Mouse (Mus musculus) embryonic fibroblast, embryonic 13.5 days (primary cell): ENCODE measurements around the gene Gm20388. TPM values are rescaled to one million over a fixed set of nuclear protein-coding genes. Genes with fewer than 3 reads are reported as not detected.

ENCODE experiments used
- H3K27ac ChIP-seq: 2 replicates; pipeline ENCODE4 v1.5.1; 2012; ENCODE audit warnings: low read length, control low read depth, inconsistent platforms; ENCODE audit not compliant: insufficient read depth
- H3K4me1 ChIP-seq: 2 replicates; pipeline ENCODE4 v1.6.1; 2011; ENCODE audit warnings: low read length; ENCODE audit not compliant: control insufficient read depth, insufficient read depth
- H3K4me3 ChIP-seq: 2 replicates; pipeline ENCODE4 v1.5.1; 2011; ENCODE audit warnings: mild to moderate bottlenecking, control low read depth, low read length; ENCODE audit not compliant: insufficient read depth
- CTCF ChIP-seq: IDR thresholded peaks from 2 replicates; pipeline ENCODE4 v1.5.1; 2011; ENCODE audit warnings: mild to moderate bottlenecking, control low read depth, low read length, moderate library complexity, borderline replicate concordance; ENCODE audit not compliant: insufficient read depth
- POLR2A ChIP-seq: IDR thresholded peaks from 2 replicates; pipeline ENCODE4 v1.6.1; 2011; ENCODE audit warnings: low read depth, mild to moderate bottlenecking, control low read depth, low read length, moderate library complexity
- polyA plus RNA-seq: library from polyadenylated mRNA; stranded (reverse); fragments of >200 nt; gene quantifications from 2 replicates; pipeline ENCODE4 v1.2.4, GENCODE M21; 2011; ENCODE audit warnings: low read depth; ENCODE audit not compliant: missing spikeins, insufficient read length

Gene Gm20388
- polyA plus RNA-seq, 1 experiment, result 82.8 TPM

DNA sequence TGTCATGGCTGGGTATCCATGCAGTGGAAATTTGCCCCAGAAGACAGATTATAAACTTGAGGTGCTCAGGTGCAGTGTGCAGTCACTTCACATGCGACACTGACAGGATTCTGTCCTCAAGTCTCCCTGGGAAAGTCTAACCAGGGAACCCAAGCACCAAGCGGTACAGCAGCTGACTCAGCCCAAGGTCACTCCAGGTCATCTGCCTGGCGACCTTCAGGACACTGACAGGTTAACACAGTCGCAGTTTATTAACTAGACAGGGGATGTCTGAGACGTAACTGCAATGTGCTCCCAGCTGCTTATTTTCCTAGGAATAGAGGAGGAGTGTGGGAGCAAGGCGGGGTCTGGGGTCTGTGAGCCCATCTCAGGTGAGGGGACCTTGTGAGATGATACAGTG, 2558.8 kb downstream of the Gm20388 start:
- Histone ChIP-seq H3K4me3 (no peak overlapping the region), H3K27ac (no peak overlapping the region), H3K4me1 (no peaks in the 10 kb centered on the region; the same call in 1 of the 2 replicates)
- TF ChIP-seq CTCF, result no peak
- TF ChIP-seq POLR2A, result no peak

DNA sequence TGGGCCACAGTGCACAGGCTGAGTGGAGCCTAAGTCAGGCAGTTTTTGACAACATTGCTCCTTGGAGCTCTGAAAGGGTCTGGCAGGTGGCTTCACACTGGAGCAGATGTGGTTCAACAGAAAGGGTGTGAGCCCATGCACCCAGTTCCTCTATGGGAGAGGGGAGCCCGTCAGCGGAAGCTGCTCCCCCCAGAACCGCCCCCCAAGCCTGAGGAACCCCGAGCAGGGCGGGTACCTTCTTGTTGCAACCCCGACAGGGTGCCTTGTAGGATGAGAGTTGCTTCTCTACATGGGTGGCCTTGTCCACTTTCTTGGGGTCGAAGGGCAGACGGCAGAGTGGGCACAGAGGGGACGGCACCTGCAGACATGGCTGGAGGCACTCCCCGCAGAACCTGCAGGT, 2559.3 kb downstream of the Gm20388 start:
- TF ChIP-seq CTCF (no peak), POLR2A (no peak)
- H3K4me1 ChIP-seq, result no peaks in the 10 kb centered on the region; the same call in 1 of the 2 replicates
- no peak overlapping the region for H3K27ac ChIP-seq
- H3K4me3 ChIP-seq, result no peak overlapping the region

DNA sequence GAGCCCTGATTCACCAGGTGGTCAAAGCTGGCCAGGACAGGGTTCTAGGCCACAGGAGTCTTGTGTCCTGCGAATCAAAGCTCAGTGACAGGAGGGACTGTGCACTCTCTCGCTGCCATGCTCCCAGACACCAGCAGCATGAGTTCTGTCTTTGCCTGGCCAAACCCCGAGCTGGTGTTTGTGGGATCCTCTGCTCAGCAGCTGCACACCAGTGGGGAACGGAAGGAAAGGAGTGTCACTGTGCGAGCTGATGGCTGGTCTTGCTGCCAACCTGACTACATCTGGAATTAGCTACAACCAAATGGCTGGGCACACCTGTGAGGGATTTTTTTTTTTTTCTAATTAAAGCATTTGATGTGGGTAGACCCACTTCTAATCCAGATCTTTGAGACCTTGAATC, 2560.1 kb downstream of the Gm20388 start:
- H3K4me3 ChIP-seq, result no peak overlapping the region
- TF ChIP-seq CTCF (no peak), POLR2A (no peak)
- H3K4me1 ChIP-seq, result no peaks in the 10 kb centered on the region; the same call in 1 of the 2 replicates
- H3K27ac ChIP-seq, result no peak overlapping the region

DNA sequence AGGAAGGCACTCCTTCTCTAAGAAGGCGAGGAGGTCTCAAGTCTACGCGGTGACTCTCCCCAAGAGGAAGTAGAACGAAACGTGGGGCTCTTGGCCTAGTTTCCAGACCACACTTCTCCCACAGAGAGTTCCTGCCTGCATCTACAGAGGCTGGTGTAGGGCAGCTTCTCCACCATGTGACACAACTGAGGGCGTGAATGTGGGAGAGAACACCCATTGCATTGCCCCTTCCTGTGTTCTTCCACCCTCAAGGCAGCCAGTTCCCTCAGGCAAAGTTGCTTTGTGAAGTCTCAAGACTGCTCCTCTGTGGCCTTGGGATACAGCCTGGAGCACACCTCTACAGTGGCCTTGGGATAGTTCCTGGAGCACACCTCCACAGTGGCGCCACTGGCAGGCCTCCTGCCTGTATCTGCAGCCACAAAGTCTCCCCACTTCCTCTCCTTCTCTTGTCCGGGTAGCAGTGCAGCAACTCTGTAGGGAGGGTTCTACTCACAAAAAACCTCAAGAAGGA, 2563.3 kb downstream of the Gm20388 start:
- H3K4me1 ChIP-seq, result peaks cover 3% of the 10 kb centered on the region
- no peak overlapping the region for H3K4me3 ChIP-seq
- TF ChIP-seq POLR2A (no peak), CTCF (no peak)
- no peak overlapping the region for H3K27ac ChIP-seq

DNA sequence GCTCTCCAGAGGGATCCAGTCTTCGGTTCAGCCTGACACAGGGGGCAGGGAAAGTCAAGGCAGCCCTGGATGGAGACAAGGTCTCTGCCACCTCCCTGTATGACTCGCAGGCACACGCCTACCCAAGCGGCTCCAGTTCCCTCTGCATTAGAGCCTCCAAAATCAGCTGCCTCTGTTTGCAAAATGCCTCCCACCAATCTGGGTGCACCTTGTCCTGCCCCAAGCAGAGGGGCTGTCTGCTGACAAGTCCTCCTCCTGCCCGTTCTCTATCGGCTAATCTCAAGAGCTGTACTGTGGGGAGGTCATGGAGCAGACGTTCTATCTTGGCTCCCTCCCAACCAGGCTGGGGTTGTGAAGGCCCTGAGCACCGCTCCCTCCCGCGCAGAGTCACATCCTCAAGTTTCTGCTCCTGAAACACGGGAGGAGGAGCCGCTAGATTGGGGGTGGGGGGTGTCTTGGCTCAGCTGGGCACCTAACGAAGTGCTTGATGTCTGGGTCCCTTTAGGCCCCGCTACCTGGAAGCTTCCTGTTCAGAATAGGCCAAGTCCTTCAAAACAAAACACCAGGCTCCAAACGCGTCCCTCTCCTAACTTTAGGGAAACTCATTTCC, 2564.4 kb downstream of the Gm20388 start:
- no peak for TF ChIP-seq POLR2A
- TF ChIP-seq CTCF, result no peak
- Histone ChIP-seq H3K4me1 (peaks cover 3% of the 10 kb centered on the region), H3K27ac (peak overlapping the region; percentile 2; the same call in 1 of the 2 replicates), H3K4me3 (peak overlapping the region; percentile 93)

DNA sequence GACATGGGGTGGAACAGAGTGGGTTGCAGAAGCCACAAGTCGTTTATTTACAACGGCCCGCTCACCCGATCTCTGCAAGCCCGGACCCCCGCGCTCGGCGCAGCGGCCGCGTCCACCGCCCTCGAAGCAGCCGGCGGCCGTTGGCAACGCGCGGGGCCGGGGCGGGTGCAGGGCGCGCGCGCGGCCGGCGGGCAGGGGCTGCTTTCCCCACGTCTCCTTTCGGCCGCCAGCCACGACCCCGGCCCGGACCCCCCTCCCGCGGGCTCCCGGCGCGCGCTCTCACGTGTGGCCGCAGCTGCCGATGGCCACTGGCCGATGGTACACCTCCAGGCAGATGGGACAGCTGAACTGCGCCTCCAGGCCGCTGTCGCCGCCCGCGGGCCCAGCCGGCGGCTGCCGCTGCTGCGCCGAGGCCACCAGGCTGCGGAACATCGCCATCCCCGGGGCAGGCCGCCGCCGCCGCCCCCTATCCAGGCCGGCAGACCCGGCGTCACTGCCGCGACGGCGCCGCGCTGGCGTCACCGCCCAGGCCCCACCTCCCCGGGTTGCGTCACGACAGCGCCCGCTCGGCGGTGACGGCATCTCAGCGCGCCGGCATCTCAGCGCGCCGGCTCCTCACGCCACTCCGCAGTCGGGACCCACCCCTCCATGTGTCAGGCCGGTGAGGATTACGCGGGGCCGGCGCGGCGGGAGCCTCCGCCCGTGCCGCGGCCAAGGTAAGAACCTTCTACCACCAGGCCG, 2565.1 kb downstream of the Gm20388 start, which contains the start of the genes Rnf166 and Ctu2:
TSS of gene Rnf166 (minus strand) at position 485 of the 741 bp plus-strand sequence.
TSS of gene Ctu2 (plus strand) at position 564 of the 741 bp plus-strand sequence.
- Histone ChIP-seq H3K4me1 (peaks cover 3% of the 10 kb centered on the region), H3K27ac (peak within 1 kb of the TSS; percentile 34), H3K4me3 (peak within 1 kb of the TSS; percentile 93)
- TF ChIP-seq CTCF, result no peak
- peak; percentile 59 for TF ChIP-seq POLR2A

DNA sequence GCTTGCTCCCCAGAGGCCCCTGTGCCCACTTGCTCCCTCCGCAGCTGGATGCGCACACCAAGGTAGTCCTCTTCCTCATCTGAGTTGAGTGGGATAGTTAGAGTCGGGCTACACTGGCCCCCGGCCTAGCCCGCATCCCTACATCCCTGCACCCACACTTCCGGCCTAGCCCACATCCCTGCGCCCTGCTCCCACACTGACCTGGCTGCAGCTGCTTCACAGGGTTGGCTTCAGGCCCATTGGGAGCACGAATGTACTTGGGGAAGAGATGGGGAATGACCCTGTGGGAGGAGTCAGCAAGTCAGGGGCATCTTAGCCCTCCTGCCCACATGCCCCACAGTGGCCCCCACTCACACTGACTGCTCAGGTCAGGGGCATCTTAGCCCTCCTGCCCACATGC, 2571.8 kb downstream of the Gm20388 start:
- Histone ChIP-seq H3K4me3 (no peak overlapping the region), H3K4me1 (no peaks in the 10 kb centered on the region), H3K27ac (no peak overlapping the region)
- no peak for TF ChIP-seq CTCF
- no peak for TF ChIP-seq POLR2A

DNA sequence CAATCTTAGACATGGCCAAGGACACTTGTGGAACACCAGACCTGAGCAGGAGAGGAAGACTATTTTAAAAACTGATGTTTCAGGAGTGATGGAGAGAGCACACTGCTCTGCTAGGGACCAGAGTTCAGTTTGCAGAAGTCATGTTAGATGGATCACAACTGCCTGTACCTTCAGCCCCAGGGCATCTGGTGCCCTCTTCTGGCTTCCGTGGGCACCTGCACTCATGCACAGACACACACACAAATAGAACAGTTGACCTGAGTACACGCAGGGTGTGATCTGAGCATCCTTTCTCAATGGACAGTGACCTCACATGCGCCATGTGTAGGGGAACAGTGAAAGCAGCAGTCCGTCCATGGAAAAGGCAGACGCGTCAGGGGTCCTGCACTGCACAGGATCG, 2573.2 kb downstream of the Gm20388 start:
- Histone ChIP-seq H3K27ac (no peak overlapping the region), H3K4me1 (no peaks in the 10 kb centered on the region), H3K4me3 (no peak overlapping the region)
- no peak for TF ChIP-seq POLR2A
- peak; percentile 34; the same call in 1 of the 2 replicates for TF ChIP-seq CTCF

DNA sequence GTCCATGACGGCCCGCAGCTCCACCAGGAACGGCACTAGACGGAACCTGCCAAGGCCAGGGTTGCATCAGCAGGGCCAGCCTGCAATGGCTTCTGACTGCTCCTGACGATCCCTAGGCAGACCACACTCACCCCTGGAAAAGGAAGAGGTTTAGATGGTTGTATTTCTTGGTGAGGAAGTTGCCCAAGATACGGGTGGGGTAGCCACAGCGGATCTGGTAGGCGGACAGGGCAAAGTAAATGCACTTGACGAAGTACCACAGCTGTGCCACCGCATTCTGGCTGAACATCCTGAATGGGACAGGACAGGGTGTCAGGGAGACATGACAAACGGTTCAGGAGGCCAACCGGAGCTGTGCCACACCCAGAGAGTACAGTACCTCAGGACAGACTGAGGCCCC, 2574.2 kb downstream of the Gm20388 start:
- Histone ChIP-seq H3K27ac (no peak overlapping the region), H3K4me3 (no peak overlapping the region), H3K4me1 (no peaks in the 10 kb centered on the region)
- TF ChIP-seq POLR2A, result no peak
- TF ChIP-seq CTCF, result no peak

DNA sequence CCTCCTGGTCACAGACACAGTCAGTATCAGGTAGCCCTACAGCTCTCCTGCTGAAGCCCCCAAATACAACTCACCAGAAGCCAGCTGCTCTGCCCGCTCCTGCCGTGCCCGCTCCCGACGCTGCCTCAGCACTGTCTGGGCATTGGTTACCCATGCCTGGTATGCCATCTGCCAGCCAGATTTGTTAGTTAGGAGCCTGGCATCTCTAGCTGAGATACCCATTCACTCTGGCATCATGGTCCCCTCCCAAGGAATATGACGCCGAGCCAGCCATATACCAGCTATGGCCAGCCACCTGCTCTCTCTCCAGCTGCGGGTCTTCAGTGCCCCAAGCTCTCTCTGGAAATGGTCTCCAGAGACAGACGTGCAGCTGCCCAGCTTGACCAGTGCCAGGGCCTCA, 2577.7 kb downstream of the Gm20388 start:
- Histone ChIP-seq H3K27ac (no peak overlapping the region), H3K4me3 (no peak overlapping the region), H3K4me1 (no peaks in the 10 kb centered on the region)
- TF ChIP-seq POLR2A, result no peak
- no peak for TF ChIP-seq CTCF
